Mouse (Mus musculus) cerebellum, adult 2 months (tissue): ENCODE data around the gene Pcif1.

Experiments
- CTCF ChIP-seq: fragments of 200-500 bp; IDR thresholded peaks from 2 replicates; pipeline ENCODE4 v1.5.1; 2011; ENCODE audit warnings: low read depth, mild to moderate bottlenecking, control low read depth, low read length, moderate library complexity, borderline replicate concordance; ENCODE audit not compliant: insufficient read depth
- POLR2A ChIP-seq: fragments of 200-500 bp; IDR thresholded peaks from 2 replicates; pipeline ENCODE4 v1.6.1; 2011; ENCODE audit warnings: low read length, control low read depth, borderline replicate concordance; ENCODE audit not compliant: insufficient read depth

DNA sequence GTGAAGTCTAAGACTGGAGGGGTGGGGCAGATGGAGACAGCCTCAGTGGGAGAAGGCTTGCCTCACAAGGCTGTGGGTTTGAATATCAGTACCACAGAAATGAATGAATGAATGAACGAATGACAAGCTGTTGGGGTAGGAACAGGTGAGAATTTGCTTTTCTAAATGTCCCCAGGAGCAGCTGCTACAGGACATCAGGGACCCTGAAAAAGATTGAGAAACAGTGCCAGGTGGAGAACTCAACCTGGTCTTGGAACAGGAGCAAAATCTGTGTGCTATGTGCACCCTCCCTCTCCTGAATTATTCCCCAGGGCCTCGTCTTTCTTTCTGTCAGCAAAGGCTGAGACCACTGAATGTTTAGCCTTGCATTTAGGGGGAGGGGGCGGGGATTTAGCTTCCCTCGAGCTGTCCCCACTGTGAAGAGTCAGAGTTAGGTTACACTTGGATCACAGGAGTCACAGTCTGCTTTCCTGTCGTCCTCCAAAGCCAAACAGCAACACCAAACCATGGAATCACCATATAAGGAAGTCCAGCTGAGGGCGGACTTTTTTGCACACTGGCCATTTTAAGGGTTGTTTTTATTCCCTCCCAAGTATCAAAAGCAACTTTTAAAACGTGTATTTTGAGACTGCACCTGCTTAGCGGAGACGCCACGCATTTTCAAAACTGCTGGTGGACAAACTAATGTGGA is 61.2 kb downstream of the Pcif1 start, which contains the start of gene Mmp9:
- no peak for TF ChIP-seq POLR2A
- TF ChIP-seq CTCF, result no peak
